Mouse (Mus musculus) bone marrow, adult 2 months (tissue): ENCODE measurements around the gene Ppp6r3. TPM values are rescaled to one million over a fixed set of nuclear protein-coding genes. Genes with fewer than 3 reads are reported as not detected.
"Not testable (repeated sequence)": the region's sequence is repeated elsewhere in the genome, so short reads cannot be mapped to it uniquely, and the experiment has no call there.

Experiments
- H3K27ac ChIP-seq: fragments of 200-500 bp; 2 replicates; pipeline ENCODE4 v1.5.1; 2012; ENCODE audit warnings: low read depth, mild to moderate bottlenecking, control low read depth, inconsistent platforms, low read length; ENCODE audit not compliant: control insufficient read depth, poor library complexity, insufficient read depth
- H3K4me1 ChIP-seq: fragments of 200-500 bp; 2 replicates; pipeline ENCODE4 v1.6.1; 2011; ENCODE audit warnings: low read length; ENCODE audit not compliant: control insufficient read depth, insufficient read depth
- H3K4me3 ChIP-seq: fragments of 200-500 bp; replicated peaks from 2 replicates; pipeline ENCODE3; 2011; ENCODE audit warnings: mild to moderate bottlenecking, low read depth, low read length, control low read depth; ENCODE audit not compliant: control insufficient read depth
- CTCF ChIP-seq: fragments of 200-500 bp; IDR thresholded peaks from 2 replicates; pipeline ENCODE4 v1.5.1; 2011; ENCODE audit warnings: low read length, control low read depth; ENCODE audit not compliant: control insufficient read depth, insufficient read depth
- POLR2A ChIP-seq: fragments of 200-500 bp; IDR thresholded peaks from 2 replicates; pipeline ENCODE4 v1.6.1; 2011; ENCODE audit warnings: low read depth, mild to moderate bottlenecking, control low read depth, low read length, borderline replicate concordance; ENCODE audit not compliant: control insufficient read depth
- WGBS: fragments of 180-500 bp; shearing (Covaris S2); methylation state at CpG from one replicate; pipeline ENCODE4 v1.1.7; 2018; 5-methylcytosine and 5-hydroxymethylcytosine counted together
- polyA plus RNA-seq: library from polyadenylated mRNA; stranded (reverse); fragments of >200 nt; gene quantifications from 2 replicates; pipeline ENCODE4 v1.2.4, GENCODE M21; 2011; ENCODE audit warnings: low replicate concordance; ENCODE audit not compliant: missing spikeins, insufficient read depth, insufficient read length

Ppp6r3 gene
- polyA plus RNA-seq, 1 experiment = 34.6 TPM

DNA sequence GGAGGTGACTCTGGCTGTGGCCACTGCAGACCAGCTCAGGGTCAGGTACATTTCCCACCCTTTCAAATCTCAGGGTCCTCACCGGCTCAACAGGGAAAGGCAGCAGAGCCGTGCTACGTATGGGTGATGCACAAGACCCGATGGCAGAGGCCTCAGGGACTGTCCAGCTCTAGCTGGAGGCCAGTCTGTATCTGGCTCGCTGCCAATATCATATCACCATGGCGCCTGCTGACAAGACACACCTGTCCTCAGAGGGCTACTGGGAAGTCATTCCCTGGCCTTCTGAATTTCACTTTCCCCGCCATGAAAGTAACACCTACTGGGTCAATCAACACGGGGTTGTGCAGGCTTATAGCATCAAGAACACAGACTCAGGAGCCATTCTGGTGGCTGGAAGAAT lies 36.2 kb upstream of the Ppp6r3 start:
- Histone ChIP-seq H3K4me1 (no peaks in the 10 kb centered on the region), H3K27ac (no peak overlapping the region), H3K4me3 (no peak overlapping the region)
- TF ChIP-seq POLR2A (no peak), CTCF (no peak)
- WGBS = 84% methylated on average over 8 of the region's 8 CpGs

- Histone ChIP-seq H3K4me1 (no peaks in the 10 kb centered on the region), H3K27ac (no peak overlapping the region), H3K4me3 (no peak overlapping the region)
- TF ChIP-seq CTCF (no peak), POLR2A (no peak)
- 87% methylated on average over 2 of the region's 2 CpGs for WGBS
Observed at GRCm38 (mm10) chr19:3610886-3611285, 35.3 kb upstream of the Ppp6r3 start.

GRCm38 (mm10) chr19:3609826-3610225 lies 34.3 kb upstream of the Ppp6r3 start:
- 90% methylated on average over 10 of the region's 10 CpGs for WGBS
- H3K27ac ChIP-seq = no peak overlapping the region
- TF ChIP-seq POLR2A = no peak
- no peak for TF ChIP-seq CTCF

DNA sequence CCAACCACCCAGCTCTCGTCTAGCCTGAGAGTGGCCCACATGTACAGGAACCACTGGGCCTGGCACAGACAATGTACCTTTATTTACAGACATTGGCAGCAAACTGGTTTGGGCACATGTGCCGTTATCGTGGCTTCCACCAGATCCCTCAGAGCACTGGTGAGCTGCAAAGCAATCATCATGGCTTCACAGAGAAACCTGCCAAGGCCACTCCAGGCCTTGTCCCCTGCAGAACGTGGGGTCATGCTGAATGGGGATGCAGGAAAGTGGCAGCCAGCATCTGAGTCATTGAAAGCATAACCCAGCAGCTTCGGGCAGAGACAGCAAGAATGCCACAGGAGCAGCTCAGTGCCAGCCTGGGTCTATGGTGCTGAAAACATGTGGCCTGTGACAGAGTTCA lies 18.8 kb upstream of the Ppp6r3 start:
- no peak overlapping the region for H3K4me3 ChIP-seq
- no peak overlapping the region for H3K27ac ChIP-seq
- WGBS = 85% methylated on average over 5 of the region's 5 CpGs
- no peaks in the 10 kb centered on the region for H3K4me1 ChIP-seq
- TF ChIP-seq CTCF (no peak), POLR2A (no peak)

More at GRCm38 (mm10) chr19:3609826-3610225, 34.3 kb upstream of the Ppp6r3 start:
- Histone ChIP-seq H3K4me1 (no peaks in the 10 kb centered on the region), H3K4me3 (no peak overlapping the region)

DNA sequence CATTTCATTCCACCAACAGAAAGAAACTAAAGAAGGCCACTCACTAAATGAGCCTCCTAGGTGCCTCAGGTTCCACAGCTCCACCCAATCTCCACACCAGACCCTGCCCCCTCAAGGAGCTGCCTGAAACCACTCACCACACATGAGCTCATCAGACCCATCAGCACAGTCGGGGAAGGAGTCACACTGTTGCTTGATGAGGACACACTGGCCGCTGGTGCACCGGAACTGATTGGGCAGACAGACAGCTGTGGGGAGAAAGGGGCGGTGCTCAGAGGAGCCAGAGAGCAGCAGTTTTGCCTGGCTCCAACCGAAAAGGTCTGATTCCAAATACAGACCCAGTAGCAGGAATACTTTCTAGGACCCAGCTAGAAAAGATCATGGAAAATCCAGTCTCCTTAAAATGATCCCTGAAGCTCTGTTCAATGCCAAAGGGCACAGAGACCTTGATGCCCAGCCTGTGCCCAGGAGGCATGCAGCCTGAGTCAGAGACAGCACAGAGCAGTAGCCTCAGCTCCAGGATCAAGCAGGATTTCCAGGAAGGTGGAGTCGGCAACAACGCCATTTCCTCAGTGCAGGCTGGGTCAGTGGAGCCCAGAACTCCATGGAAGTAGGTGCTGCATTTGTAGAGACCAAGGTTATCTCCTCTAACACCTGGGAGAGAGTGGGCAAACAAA lies 18.0 kb upstream of the Ppp6r3 start:
- no peak overlapping the region for H3K27ac ChIP-seq
- 81% methylated on average over 7 of the region's 7 CpGs for WGBS
- H3K4me1 ChIP-seq = no peaks in the 10 kb centered on the region
- no peak for TF ChIP-seq POLR2A
- TF ChIP-seq CTCF = no peak
- H3K4me3 ChIP-seq = no peak overlapping the region

- no peak overlapping the region for H3K27ac ChIP-seq
- TF ChIP-seq POLR2A (no peak), CTCF (no peak)
- H3K4me1 ChIP-seq = no peaks in the 10 kb centered on the region
Observed at GRCm38 (mm10) chr19:3589968-3590367, 14.4 kb upstream of the Ppp6r3 start.

GRCm38 (mm10) chr19:3589547-3589946 lies 14.0 kb upstream of the Ppp6r3 start:
- Histone ChIP-seq H3K4me1 (no peaks in the 10 kb centered on the region), H3K27ac (no peak overlapping the region), H3K4me3 (no peak overlapping the region)
- WGBS = 58% methylated on average over 5 of the region's 5 CpGs
- TF ChIP-seq POLR2A (no peak), CTCF (no peak)

More at GRCm38 (mm10) chr19:3589968-3590367, 14.4 kb upstream of the Ppp6r3 start:
- no peak overlapping the region for H3K4me3 ChIP-seq
- WGBS = 67% methylated on average over 4 of the region's 4 CpGs

DNA sequence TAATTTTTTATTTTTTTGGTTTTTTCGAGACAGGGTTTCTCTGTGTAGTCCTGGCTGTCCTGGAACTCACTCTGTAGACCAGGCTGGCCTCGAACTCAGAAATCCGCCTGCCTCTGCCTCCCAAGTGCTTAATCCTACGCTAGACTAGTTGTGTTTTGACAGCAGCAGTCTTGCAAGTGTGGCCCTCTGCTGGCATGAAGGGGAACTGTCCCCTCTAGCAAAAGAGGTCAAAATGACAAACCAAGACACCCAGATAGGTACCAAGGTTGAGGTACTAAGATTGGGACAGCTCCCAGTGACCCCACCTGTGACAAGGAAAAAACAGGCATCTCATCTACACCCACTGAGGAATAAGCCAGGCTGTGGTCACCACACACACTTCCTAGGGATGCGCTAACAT lies 12.2 kb upstream of the Ppp6r3 start:
- H3K27ac ChIP-seq, H3K4me3 ChIP-seq: not testable (repeated sequence)
- 84% methylated on average over 5 of the region's 5 CpGs for WGBS

GRCm38 (mm10) chr19:3586540-3586939 lies 11.0 kb upstream of the Ppp6r3 start:
- H3K4me1 ChIP-seq = no peaks in the 10 kb centered on the region
- H3K4me3 ChIP-seq = no peak overlapping the region
- 29% methylated on average over 1 of the region's 1 CpGs for WGBS
- H3K27ac ChIP-seq = no peak overlapping the region
- peak; percentile 89 for TF ChIP-seq CTCF
- no peak for TF ChIP-seq POLR2A

More for the DNA sequence above, 12.2 kb upstream of the Ppp6r3 start:
- TF ChIP-seq CTCF = peak; percentile 77
- not testable (repeated sequence) for H3K4me1 ChIP-seq
